Mouse (Mus musculus): ENCODE results near the gene Scd4.
"Not testable (repeated sequence)": the region's sequence is repeated elsewhere in the genome, so short reads cannot be mapped to it uniquely, and the experiment has no call there.

The Scd4 gene

GRCm38 (mm10) chr19:44317391-44317790, 15.5 kb upstream of the Scd4 start:
- DNase-seq (ENCODE audit: low spot score): no peak

- DNase-seq (ENCODE audit: low spot score): no peak
These were observed 14.3 kb upstream of the Scd4 start for GRCm38 (mm10) chr19:44318545-44318944.

GRCm38 (mm10) chr19:44320316-44320715, 12.6 kb upstream of the Scd4 start:
- no peak for DNase-seq (ENCODE audit: low spot score)

- no peak for DNase-seq (ENCODE audit: low spot score)
These were observed 11.7 kb upstream of the Scd4 start for GRCm38 (mm10) chr19:44321201-44321600.

GRCm38 (mm10) chr19:44321631-44322030, 11.3 kb upstream of the Scd4 start:
- no peak for DNase-seq (ENCODE audit: low spot score)

GRCm38 (mm10) chr19:44329566-44329965, 3.3 kb upstream of the Scd4 start:
- no peak for DNase-seq (ENCODE audit: low spot score)

- DNase-seq (ENCODE audit: low spot score): not testable (repeated sequence)
These were observed 1.8 kb upstream of the Scd4 start for GRCm38 (mm10) chr19:44331128-44331527.

GRCm38 (mm10) chr19:44331911-44332310, 981 bp upstream of the Scd4 start:
- no peak for DNase-seq (ENCODE audit: low spot score)

- no peak for DNase-seq (ENCODE audit: low spot score)
These were observed 566 bp upstream of the Scd4 start for GRCm38 (mm10) chr19:44332326-44332725.

GRCm38 (mm10) chr19:44333991-44334390, 1.1 kb downstream of the Scd4 start:
- DNase-seq (ENCODE audit: low spot score): no peak

GRCm38 (mm10) chr19:44335876-44336662, 3.2 kb downstream of the Scd4 start:
- DNase-seq (ENCODE audit: low spot score): no peak

GRCm38 (mm10) chr19:44349689-44350088, 16.8 kb downstream of the Scd4 start:
- no peak for DNase-seq (ENCODE audit: low spot score)

GRCm38 (mm10) chr19:44351756-44352155, 18.9 kb downstream of the Scd4 start:
- no peak for DNase-seq (ENCODE audit: low spot score)

- DNase-seq (ENCODE audit: low spot score): no peak
These were observed 25.8 kb downstream of the Scd4 start for GRCm38 (mm10) chr19:44358700-44359099.

GRCm38 (mm10) chr19:44363529-44363928, 30.6 kb downstream of the Scd4 start:
- peak; percentile 53 for DNase-seq (ENCODE audit: low spot score)

GRCm38 (mm10) chr19:44364029-44364428, 31.1 kb downstream of the Scd4 start:
- DNase-seq (ENCODE audit: low spot score): no peak

GRCm38 (mm10) chr19:44365733-44366132, 32.8 kb downstream of the Scd4 start:
- no peak for DNase-seq (ENCODE audit: low spot score)

GRCm38 (mm10) chr19:44367076-44367475, 34.2 kb downstream of the Scd4 start:
- DNase-seq (ENCODE audit: low spot score): not testable (repeated sequence)

GRCm38 (mm10) chr19:44369371-44369770, 36.5 kb downstream of the Scd4 start:
- no peak for DNase-seq (ENCODE audit: low spot score)

- DNase-seq (ENCODE audit: low spot score): no peak
These were observed 37.3 kb downstream of the Scd4 start for GRCm38 (mm10) chr19:44370231-44370630.

- DNase-seq (ENCODE audit: low spot score): peak; percentile 82
These were observed 40.1 kb downstream of the Scd4 start for GRCm38 (mm10) chr19:44372969-44373368.

- DNase-seq (ENCODE audit: low spot score): no peak
These were observed 43.6 kb downstream of the Scd4 start for GRCm38 (mm10) chr19:44376511-44376951.

- DNase-seq (ENCODE audit: low spot score): no peak
These were observed 44.9 kb downstream of the Scd4 start for GRCm38 (mm10) chr19:44377629-44378375.
